Mouse (Mus musculus) layer of hippocampus, adult 9-11 months (tissue): ENCODE results near the gene Epn2.

ENCODE experiments used
- DNase-seq: peaks from one replicate; pipeline ENCODE4 v3.0.0; 2022

The Epn2 gene

DNA sequence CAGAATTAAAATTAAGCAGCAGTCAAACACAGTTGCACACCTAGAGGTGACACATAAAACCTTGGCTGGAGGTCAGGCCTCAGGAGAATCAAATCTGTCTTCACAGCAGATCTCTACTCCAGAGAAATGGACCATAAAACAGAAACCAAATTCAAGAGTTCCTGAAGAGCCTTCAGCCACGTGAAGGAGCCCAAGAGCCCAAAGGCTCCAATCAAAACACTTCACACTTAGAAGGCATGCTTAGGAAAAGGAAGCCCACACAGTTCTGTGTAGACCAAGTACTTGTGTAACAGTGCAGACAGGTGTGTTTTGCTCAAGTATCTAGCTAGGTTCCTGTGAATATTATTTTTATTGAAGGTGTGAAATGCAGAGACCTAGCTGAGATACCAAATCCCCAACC, 44.0 kb downstream of the Epn2 start:
- DNase-seq, result no peak

DNA sequence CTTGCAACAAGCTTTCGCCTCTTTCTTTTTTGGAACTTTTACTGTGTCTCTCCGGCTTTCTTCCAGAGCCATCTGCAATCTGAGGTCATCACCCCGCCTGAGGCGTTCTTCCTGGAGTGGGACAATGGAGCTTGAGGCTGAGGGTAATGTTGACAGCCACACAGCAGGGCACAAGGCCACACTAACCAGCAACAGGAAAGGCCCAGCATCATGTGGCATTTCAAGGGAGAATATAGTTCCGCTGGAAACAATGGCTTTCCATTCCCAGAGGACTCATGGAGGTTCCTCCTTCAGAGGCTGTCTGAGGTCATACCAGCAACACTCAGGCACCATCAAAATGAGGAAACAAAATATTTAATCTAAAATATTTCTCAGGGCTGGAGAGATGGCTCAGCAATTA, 45.9 kb downstream of the Epn2 start:
- DNase-seq, result no peak

DNA sequence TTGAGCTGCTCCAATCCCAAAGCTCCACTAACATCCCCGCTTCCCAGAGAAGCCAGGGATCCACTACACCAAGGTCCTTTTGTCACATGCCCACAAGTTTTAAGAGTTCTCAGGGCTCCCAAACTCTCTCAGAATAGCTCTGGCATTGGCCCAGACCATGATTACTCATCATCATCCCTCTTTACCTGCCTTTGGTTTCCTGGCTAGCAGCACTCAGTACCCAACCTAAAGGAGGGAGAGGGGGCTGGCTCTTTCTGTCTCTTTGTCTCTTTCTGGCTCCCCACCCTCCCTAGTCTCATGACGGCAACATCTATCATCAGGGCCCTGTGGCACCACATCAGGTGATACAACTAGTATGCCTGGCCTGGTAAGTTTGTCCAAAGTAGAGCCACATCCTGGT, 46.7 kb downstream of the Epn2 start:
- no peak for DNase-seq

DNA sequence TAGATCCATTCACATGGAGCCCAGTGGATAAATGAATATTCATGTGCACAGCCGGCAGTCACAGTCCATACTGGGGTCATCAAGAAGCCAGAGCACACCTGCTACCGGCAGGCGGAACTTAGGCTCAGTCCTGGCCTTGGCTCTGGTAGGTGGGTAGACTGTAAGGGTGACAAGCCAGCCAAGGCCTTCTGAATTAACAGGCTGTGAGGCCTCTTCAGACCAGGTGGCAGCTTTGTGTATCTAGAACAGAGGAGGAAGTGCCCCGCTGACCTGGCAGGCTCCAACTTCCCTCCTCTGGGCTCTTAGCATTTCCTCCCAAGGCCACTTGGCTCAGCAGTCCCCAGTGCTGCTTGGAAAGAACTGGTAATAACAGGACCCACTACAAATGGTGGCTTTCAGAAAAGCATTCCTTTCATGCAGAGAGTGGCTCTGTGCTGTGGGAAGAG, 50.2 kb downstream of the Epn2 start:
- DNase-seq, result peak; percentile 60

DNA sequence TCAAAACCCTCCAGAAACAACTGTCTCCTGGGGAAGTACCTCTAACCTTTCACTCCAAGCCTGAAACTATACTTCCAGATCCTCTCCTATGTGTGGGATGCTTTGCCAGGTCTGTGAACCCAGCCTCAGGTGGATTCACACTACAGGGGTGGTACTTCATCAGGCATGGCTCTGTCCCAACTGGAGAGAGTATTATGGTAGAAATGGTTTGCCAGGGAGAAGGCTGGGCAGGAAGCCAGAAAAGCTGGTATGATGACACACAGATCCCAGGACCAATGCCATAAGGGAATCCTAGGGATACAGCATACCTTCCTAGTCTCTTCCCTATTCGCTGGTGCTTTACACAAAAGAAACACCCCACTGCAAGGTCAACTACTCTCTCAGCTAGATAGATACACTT, 52.6 kb downstream of the Epn2 start:
- peak; percentile 64 for DNase-seq

DNA sequence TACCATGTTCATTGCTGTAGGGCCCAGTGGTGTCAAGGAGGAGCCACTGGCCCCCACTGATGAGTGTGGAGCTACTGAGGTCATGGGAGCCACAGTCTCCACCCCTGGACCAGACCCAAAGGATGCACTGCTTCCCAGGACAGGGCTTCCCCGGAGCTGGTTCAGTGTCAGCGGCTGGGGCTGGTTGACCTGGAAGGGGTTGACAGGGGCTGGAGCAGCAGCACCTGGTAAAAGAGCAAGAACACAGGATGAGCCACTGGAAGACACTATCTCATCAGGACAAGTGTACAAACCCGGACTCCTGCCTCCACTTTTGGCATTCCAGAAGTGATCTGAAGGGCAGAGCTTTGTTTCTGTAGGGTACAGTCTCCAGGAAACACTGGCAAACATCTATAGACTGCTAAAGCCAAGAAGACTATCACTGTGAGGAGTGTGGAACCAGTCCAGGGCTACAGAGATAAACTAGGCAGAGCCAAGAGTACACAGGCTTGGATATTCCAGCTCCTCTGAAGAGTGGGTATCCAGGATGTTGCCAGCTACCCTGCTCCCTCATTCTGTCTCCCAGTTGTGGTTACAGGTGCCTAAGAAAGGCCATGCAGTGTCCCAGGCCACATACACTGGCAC, 59.9 kb downstream of the Epn2 start:
- DNase-seq, result no peak

DNA sequence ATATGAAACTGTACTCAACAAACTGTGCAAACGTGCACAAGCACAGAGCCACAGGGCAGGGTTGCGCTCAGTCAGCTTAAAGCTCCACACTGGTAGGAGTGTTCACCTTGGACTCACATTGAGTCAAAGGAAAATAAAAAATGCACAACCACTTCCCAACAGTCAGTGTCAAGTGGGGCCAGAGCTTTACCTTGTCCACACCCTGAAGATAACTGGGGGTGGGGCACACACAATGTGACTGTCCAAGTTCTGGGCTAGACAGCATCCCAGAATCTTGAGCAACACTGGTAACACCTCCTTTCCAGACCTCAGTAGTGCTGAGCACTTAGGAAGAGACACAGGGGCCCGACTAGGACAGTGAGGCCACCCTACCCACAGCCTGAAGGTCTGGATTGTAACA, 60.6 kb downstream of the Epn2 start:
- DNase-seq, result no peak

DNA sequence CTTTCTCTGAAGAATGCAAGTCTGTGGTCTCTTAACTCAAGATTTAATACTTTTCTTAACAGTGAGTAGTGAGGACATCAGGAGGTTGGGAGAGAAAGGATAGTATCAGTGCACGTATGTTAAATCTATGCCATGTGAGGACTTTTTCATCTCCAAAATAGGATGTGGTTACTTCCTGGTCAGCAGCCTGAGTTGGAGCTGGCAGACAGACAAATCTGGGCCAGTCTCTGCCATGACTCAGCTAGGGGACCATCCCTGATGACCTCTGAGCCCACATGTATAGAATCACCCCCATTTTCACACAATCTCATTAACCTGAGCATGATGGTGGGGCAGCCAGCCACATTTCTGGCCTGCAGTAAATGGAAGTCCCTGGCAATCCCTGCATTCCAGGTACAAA, 61.5 kb downstream of the Epn2 start:
- DNase-seq, result no peak

DNA sequence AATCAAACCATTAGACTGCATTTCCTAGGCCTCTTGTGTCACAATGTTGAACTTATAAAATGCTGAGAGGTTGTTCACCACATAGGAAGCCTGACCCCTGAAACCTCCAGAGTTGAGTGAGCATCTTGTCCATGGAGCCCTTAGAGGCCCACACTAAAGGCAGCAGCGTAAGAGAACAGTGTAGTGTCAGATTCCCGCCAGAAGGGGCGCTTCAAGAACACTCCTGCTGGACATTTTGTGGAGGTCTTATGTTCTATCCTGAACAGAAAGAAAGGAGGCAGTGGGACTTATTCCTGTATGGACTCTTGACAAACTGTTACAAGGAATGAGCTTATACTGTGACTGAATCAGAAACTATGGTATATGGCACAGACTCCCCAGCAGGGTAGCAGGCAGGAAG, 64.5 kb downstream of the Epn2 start:
- no peak for DNase-seq

DNA sequence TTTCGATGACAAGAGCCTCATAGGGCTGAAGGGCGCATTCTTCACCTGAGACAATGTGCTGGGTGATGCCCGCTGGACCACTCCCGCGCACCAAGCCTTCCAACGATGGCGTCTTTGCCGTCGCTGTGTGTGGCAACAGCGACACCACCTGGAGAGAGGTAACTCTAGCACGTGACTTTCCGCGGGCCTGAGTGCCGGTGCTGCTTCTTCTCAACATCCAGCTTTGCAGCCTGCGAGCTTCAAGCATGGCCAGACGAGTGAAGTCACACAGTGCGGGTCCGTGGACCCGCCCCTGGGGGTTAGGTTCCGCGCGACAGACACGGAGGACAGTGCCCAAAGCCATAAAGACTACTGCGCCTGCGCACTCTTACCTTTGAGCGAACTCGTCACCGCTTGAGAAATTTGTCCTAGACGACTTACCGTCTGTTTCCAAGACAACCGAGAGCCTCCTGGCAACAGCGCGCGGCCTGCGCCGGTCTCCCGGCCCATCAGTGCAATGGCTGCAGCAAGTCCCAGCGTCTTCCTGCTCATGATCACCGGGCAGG, 74.7 kb downstream of the Epn2 start, which contains the start of gene B9d1:
Gene B9d1, plus strand, starts transcription at position 432 of the 545 bp plus-strand sequence.
- DNase-seq, result peak; percentile 96

DNA sequence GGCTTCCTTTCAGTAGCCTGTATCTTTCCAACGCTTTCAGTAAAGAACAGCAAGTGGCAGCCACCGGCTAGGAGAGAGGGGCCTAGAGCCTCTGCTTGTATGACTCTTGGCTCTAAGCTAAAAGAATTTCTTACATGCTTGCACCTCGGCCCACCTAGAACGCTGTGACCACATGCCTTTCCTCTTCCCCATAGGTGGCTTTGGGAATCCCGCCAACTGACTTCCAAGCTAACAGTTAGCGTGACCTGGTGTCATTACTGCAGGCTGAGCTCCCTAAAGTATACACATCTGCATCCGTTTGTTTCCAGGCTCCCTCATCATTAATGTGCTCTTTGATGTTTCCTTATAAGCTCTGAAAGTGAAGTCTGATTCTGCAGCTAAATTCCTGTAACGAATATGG, 75.6 kb downstream of the Epn2 start:
- no peak for DNase-seq

DNA sequence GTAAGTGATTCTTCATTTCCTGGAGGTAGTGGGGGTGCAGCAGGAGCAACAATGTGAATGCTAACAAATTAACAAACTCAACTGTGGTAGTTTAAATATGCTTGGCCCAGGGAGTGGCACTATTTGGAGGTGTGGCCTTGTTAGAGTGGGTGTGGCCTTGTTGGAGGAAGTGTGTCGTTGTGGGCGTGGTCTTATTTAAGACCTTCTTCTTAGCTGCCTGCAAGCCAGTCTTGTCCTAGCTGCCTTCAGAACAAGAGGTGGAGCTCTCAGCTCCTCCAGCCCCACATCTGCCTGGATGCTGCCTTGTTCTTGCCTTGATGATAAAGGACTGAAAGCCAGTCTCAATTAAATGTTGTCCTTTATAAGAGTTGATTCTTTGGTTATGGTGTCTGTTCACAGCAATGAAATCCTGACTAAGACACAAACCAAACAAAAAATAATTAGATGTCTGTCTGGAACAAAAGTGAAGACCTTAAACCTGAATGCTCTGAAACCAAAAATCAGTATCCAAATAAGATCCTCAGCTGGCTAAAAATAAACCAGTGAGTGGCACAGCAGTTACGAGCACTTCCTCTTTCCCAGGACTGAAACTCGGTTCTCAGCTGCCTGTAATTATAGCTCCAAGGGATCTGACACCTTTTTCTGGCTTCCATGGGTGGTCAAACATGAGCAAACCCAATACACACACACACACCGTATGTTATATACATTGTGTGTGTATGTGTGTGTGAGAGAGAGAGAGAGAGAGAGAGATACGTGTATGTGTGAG, 80.6 kb downstream of the Epn2 start:
- DNase-seq, result no peak

DNA sequence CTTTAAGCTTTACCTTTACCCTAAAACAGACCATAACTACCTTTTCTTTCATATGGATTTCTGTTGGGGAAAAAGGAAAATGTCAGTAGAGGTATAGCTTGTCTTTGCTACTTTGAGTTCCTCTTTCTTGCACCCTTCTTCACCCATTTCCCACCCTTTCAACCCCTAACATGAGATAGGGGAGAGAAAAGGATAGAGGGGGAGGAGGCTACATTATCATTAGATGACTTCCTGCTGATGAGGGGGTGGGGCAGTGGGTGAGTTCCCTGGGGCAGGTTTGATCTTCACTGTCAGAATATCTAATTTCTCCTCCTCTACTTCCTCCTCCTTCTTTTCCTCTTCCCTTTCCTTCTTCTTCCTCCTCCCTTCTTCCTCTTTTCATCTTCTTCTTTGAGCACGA, 82.0 kb downstream of the Epn2 start:
- DNase-seq, result no peak

DNA sequence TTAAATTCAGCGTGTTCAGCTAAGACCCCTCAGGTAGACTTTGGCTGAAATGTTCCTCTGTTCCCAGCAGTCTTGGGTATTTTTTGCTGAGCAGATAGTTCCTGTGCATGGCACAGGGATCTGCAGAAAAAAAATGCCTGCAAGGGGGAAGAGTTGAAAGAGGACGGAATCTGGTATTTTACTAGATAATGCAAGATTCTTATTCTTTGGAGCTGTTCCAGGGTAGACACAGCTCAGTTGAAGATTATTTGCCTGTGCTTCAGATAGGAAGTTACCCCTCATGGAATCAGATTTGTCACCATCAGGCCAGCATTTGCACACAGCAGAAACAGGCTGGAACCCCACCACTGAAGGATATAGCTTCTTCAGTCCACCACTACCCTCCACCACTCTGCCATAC, 84.0 kb downstream of the Epn2 start:
- DNase-seq, result no peak

DNA sequence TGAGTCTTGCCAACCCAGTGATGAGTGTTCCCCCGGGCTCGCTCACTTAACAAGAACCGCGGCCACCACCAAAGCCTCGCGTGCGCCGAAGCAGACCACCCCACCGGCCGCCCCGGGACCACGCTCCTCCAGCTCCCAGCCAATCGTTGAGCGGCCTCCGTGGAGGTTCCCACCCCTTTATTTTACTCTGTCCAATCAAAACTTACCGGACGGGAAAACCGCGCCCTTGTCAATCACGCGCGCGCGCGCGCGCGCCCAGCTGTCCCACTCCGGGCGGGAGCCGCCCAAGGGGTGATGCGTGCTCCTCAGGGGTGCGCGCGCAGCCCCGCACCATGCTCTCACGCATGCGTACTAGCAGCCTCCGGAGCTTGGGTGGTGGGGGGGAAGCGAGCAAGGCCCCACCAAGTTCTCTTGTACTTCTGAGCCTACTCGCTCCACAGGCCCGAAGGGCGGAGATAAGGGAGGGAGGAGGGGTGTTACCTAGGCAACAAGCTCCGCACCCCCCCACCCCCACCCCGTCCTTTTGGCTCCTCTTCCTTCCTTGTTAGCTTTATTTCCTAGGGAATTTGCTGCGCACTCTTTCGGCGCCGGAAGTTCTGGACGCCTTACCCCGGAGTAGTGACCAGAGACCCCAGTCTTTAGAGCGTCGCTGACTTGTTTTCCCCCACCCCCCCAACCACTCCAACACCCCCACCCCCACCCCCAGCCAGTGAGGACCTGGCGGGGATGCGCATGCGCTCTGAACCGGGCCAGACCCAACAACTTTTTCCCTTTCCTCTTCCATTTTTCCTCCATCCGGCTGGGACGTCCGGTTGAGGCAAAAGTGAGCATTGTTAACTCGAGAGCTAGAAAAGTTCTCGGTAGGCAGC, 85.1 kb downstream of the Epn2 start, which contains the start of gene Mapk7:
Gene Mapk7, minus strand, starts transcription at position 278 of the 869 bp plus-strand sequence.
- peak; percentile 98 for DNase-seq

DNA sequence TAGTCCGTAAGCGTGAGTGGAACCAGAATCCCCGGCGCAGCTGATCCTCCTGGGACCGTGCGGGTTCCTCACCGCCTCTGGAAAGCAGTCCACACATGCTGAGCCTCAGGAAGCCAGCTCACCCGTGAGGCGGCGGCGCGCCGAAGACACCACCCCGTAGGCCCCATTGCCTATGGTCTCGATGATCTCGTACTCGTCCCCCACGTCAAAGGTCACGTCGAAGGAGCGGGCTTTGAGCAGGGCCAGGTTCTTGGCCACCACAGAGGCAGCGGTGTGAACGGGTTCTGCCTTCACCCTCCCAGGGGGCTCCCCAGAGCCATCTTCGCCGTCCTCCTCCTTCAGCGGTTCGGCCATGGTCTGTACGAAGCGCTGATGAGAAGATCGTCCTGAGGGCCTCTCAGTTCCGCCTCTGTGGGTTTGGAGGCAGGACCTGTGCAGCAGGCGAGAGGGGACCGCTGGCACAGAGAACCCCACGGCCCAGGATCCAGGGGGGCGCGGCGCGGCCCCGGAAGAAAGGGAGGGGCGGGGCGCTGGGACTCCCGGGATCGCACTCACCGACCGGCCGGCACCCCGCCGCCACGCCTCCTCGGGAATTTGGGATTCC, 85.9 kb downstream of the Epn2 start:
- DNase-seq, result no peak

DNA sequence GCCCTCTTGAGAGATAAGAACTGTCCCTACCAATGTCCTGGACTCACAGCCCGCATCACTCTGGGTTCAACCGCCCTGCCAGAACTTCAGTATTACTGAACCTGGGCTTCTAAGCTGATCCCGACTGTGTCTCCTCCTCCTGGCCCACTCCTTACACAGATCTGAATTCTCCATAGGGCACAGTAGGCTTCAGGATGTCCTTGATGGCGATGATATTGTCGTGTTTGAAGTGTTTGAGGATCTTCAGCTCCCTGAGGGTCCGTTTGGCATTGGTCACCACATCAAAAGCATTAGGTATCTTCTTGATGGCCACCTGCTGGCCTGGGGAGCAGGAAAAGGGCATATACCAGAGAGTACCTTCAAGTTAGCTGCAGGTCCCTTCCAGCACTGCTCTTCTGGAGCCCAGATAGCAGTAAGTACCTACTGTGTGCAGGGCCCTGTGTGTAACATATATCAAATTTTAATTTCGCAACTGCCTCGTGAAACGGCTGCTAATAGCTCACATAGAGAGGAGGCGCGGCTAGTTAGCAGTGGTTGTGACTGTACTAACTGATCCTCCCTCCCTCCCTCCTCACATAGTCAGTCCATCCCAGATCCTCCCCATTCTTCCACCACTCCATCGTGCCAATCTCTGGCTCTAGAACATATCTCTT, 86.6 kb downstream of the Epn2 start:
- DNase-seq, result no peak

DNA sequence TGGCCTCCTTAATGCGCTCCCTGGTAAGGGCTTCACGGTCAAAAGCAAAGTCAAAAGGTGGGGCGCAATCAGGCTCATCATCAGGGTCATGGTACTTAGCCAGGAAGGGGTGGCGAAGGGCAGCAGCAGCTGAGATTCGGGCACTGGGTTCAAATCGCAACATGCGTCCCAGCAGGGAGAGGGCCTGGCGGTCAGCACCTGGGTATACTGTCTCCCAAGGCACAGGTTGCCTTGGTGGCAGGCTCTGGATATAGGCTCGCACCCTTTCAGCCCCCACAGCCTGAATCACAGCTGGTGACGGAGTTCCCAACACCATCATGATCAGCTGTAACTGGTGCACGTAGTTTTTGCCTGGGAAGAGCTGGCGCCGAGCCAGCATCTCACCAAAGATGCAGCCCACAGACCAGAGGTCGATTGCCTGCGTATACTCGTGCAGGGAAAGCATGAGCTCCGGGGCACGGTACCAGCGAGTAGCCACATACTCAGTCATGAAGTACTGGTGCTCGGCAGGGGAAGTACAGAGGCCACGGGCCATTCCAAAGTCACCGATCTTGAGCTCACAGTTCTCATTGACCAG, 88.5 kb downstream of the Epn2 start:
- DNase-seq, result no peak

DNA sequence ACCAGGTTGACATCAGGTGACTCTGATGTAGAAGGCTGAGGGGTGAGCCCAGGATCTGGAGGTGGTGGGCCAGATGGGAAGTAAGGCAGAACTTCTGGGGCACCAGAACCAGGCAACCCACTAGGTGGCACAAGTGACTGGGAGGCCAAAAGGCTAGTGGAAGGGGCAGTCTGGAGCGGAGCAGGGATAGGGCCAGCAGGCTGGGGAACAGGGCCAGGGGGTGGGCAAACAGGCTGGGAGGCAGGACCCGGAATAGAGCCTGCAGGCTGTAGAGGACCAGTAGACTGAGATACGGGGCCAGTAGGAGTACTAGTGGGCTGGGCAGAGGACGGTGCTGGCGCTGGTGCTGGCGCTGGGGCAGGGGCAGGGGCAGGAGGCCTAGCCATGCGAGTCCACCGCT, 89.6 kb downstream of the Epn2 start:
- DNase-seq, result no peak

DNA sequence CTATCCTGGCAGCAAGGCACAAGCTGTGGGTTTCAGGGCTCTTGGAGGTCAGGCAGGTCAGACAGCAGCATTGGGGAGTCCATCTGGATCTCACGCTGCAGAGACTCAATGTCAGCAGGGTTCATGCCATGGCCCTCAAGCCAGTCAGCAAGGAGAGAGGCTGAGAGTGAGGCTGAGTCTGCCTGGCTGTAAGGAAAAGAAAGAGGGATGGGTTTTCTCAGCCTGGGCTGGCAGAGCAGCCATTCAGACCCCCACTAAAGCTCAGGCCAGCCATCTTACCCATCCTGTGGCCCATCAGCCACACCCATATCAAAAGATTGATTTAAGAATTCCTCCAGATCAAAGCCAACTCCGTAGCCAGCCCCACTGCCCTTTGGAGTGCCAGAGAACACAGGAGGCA, 90.4 kb downstream of the Epn2 start:
- no peak for DNase-seq

DNA sequence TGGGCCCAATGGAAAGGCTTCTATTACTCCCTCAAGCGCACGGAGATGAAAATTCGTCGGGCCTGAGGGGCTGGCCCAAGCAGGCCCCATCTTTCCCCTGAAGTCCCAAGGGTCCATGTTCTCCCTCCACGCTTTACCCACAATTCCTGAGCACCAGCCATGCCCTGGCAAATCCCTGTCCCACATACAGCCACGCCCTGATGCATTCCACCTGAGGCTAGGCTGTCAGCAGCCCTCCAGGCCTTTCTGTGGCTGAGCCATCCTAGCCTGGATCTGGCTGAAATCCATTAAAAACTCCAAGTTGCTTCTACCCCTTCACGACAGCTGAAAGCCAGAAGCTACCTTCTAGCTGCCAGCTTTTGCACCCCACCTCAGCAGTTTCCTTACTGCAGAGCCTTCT, 91.6 kb downstream of the Epn2 start:
- DNase-seq, result no peak

DNA sequence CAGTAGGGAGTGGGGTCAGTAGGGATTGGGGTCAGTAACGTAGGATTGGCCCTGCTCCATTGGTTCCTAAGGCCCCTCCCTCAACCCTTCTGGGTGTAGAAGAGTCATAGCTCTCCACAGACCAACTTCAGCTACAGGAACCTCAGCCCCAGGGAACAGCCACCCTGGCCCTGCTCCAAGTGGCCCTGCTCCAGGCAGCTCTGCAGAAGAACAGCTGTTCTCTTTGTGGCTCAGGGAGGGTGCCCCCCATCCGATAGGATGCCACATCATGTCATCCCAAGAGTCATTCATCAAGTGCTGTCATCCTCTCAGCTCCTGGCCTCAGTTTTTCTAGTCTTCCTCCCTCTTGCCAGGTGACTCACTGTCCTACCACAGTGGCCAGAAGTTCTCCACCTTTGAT, 92.1 kb downstream of the Epn2 start:
- DNase-seq, result peak; percentile 73
